ENCODE assay signal across 22 mouse cellular contexts in the genomic region with DNA sequence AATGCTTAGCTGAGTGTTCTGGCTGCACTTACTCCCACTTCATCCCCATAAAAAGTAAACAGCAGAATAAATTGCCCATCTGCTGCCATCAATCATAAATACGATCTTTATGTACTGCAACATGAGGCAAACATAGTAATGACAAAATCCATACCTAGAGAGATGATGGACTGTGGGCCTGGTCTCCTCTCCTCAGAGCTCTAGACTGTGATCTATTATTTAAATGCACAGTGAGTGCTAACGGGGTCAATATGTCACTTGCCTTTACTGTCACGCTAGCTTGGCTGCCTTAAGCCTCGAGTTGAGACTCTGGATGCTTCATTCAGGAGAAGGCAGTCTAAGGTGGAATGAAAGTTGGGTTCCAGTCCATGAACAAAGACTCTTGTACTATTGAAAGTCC.
A peak's percentile ranks its signal among the peaks of the same experiment; 100 is the strongest.
DNase-seq lines count a peak whose midpoint lies in the region; ATAC-seq and TF ChIP-seq lines count a peak whose summit lies in the region.
"Had no signal": no experiment of that assay in that cellular context is flagged by ENCODE, and none has a peak within 500 bp of the region (broad histone marks: within the 10 kb centered on the region; RNA-seq: fewer than 3 reads in every experiment).

No protein-coding gene starts in this region.

- H3K27me3 ChIP-seq in kidney, embryonic 14.5 days (ENCODE audit: control insufficient read depth, insufficient read depth, low read length): no peaks in the 10 kb centered on the region
- no peaks in the 10 kb centered on the region for H3K27me3 ChIP-seq in limb, embryonic 14.5 days (ENCODE audit: control insufficient read depth, insufficient read depth, low read length)
- H3K27me3 ChIP-seq in limb, embryonic 10.5 days (ENCODE audit: low read depth, poor library complexity, severe bottlenecking): no peaks in the 10 kb centered on the region
- H3K27me3 ChIP-seq: forebrain, embryonic 13.5 days; heart, embryonic 13.5 days had no signal

- H3K9me3 ChIP-seq in kidney, embryonic 14.5 days (ENCODE audit: control insufficient read depth, low read length): no peaks in the 10 kb centered on the region
- no peaks in the 10 kb centered on the region for H3K9me3 ChIP-seq in limb, embryonic 14.5 days (ENCODE audit: control insufficient read depth, low read length)
- no peaks in the 10 kb centered on the region for H3K9me3 ChIP-seq in limb, embryonic 10.5 days (replicated peaks)
- H3K9me3 ChIP-seq: forebrain, embryonic 10.5 days; forebrain, embryonic 13.5 days; heart, embryonic 10.5 days; heart, embryonic 13.5 days had no signal

- H3K4me3 ChIP-seq in kidney, embryonic 14.5 days (ENCODE audit: low read length): no peak overlapping the region
- no peak overlapping the region for H3K4me3 ChIP-seq in limb, embryonic 14.5 days (replicated peaks; ENCODE audit: low read length)
- no peak overlapping the region for H3K4me3 ChIP-seq in limb, embryonic 10.5 days
- H3K4me3 ChIP-seq: forebrain, embryonic 10.5 days; forebrain, embryonic 13.5 days; heart, adult 2 months; heart, embryonic 10.5 days; heart, embryonic 13.5 days had no signal

- H3K4me1 ChIP-seq in kidney, embryonic 14.5 days (ENCODE audit: control insufficient read depth, insufficient read depth, low read length): no peaks in the 10 kb centered on the region
- peaks cover 4% of the 10 kb centered on the region for H3K4me1 ChIP-seq in limb, embryonic 14.5 days (ENCODE audit: control insufficient read depth, insufficient read depth, low read length)
- H3K4me1 ChIP-seq in limb, embryonic 10.5 days: no peaks in the 10 kb centered on the region
- H3K4me1 ChIP-seq: forebrain, embryonic 10.5 days; forebrain, embryonic 13.5 days; heart, embryonic 10.5 days; heart, embryonic 13.5 days had no signal

- H3K4me2 ChIP-seq in kidney, embryonic 14.5 days (replicated peaks; ENCODE audit: low read depth, low read length): no peak overlapping the region
- H3K4me2 ChIP-seq in limb, embryonic 14.5 days (replicated peaks; ENCODE audit: low read depth, low read length, severe bottlenecking): no peak overlapping the region
- H3K4me2 ChIP-seq: forebrain, embryonic 13.5 days; heart, embryonic 13.5 days had no signal

- 39% methylated on average over 4 of the region's 4 CpGs for WGBS in kidney, embryonic 14.5 days
- 52% methylated on average over 4 of the region's 4 CpGs for WGBS in limb, embryonic 14.5 days
- WGBS in limb, embryonic 10.5 days: 73% methylated on average over 4 of the region's 4 CpGs

- peak; percentile 61; the same call in 1 of the 2 replicates for ATAC-seq in kidney, embryonic 14.5 days (ENCODE audit: low FRiP score, low TSS enrichment)
- no peak for ATAC-seq in limb, embryonic 14.5 days (ENCODE audit: low FRiP score, low read depth)
- ATAC-seq: activated CD4-positive, CD25-positive, alpha-beta regulatory T cell, adult 4 months; forebrain, embryonic 13.5 days; forebrain, embryonic 16.5 days had no signal

- DNase-seq in kidney, postnatal 36 days: no peak
- DNase-seq in limb, embryonic 14.5 days (ENCODE audit: low spot score): peak; percentile 15
- DNase-seq in limb, embryonic 10.5 days (ENCODE audit: low spot score): no peak
- DNase-seq in mesoderm, embryonic 11.5 days (ENCODE audit: low read depth, low spot score): peak; percentile 15
- peak; percentile 30 for DNase-seq in retina, postnatal 1 day
- DNase-seq in cerebellum, adult 8-10 months: no peak
- DNase-seq: adrenal gland, adult 8-10 months; adrenal gland, postnatal 25 days; cerebellum, adult 11-12 months; cerebellum, adult 9-10 months; cerebellum, postnatal 14 days; gastrocnemius, postnatal 10 days; gastrocnemius, postnatal 36 days; heart, postnatal 4 days had no signal

- no peak for TF ChIP-seq POLR2A in limb, embryonic 14.5 days (IDR thresholded peaks at IDR 0.05; ENCODE audit: borderline replicate concordance, extremely low read depth, insufficient read depth, insufficient read length)

- no peak overlapping the region for H3K9ac ChIP-seq in kidney, embryonic 14.5 days (ENCODE audit: low read depth, low read length)
- H3K9ac ChIP-seq in limb, embryonic 14.5 days (ENCODE audit: low read depth, low read length, severe bottlenecking): no peak overlapping the region
- H3K9ac ChIP-seq: forebrain, embryonic 13.5 days; heart, embryonic 13.5 days had no signal

- no peak overlapping the region for H3K27ac ChIP-seq in kidney, embryonic 14.5 days (ENCODE audit: low read depth, low read length)
- no peak overlapping the region for H3K27ac ChIP-seq in limb, embryonic 14.5 days (replicated peaks; ENCODE audit: low read depth, low read length)
- no peak overlapping the region for H3K27ac ChIP-seq in limb, embryonic 10.5 days
- H3K27ac ChIP-seq: forebrain, embryonic 10.5 days; forebrain, embryonic 13.5 days; heart, adult 2 months; heart, embryonic 10.5 days; heart, embryonic 13.5 days had no signal

- H3K36me3 ChIP-seq in kidney, embryonic 14.5 days (ENCODE audit: control insufficient read depth, insufficient read depth, low read length): no peaks in the 10 kb centered on the region
- no peaks in the 10 kb centered on the region for H3K36me3 ChIP-seq in limb, embryonic 14.5 days (ENCODE audit: control insufficient read depth, insufficient read depth, low read length)
- no peaks in the 10 kb centered on the region for H3K36me3 ChIP-seq in limb, embryonic 10.5 days
- H3K36me3 ChIP-seq: forebrain, embryonic 10.5 days; heart, embryonic 10.5 days; heart, embryonic 13.5 days had no signal

Comparison
In these comparisons a context has a peak if more than half of its experiments do, and no peak if none do; other contexts are left out.
1. DNase-seq: peak in limb, embryonic 14.5 days (single experiment), mesoderm, embryonic 11.5 days (single experiment) and retina, postnatal 1 day (single experiment); none in kidney, postnatal 36 days (0 of 2), limb, embryonic 10.5 days (single experiment) and cerebellum, adult 8-10 months (single experiment).